Mouse (Mus musculus) ES-E14 (cell line): Measurements from ENCODE around the gene Nkpd1.

Experiments
- HCFC1 ChIP-seq: IDR thresholded peaks from 2 replicates; pipeline ENCODE4 v1.6.1; 2012; ENCODE audit warnings: low read length, inconsistent platforms, borderline replicate concordance; ENCODE audit not compliant: insufficient read depth
- MAFK ChIP-seq: IDR thresholded peaks from 2 replicates; pipeline ENCODE4 v1.6.1; 2014; ENCODE audit warnings: mild to moderate bottlenecking, low read depth, low read length, inconsistent platforms; ENCODE audit not compliant: insufficient read depth
- ZC3H11A ChIP-seq: IDR thresholded peaks from 2 replicates; pipeline ENCODE4 v1.6.1; 2012; ENCODE audit warnings: low read depth, mild to moderate bottlenecking, inconsistent platforms, low read length, borderline replicate concordance
- ZNF384 ChIP-seq: IDR thresholded peaks from 2 replicates; pipeline ENCODE4 v1.6.1; 2012; ENCODE audit warnings: low read depth, low read length, inconsistent platforms

- TF ChIP-seq MAFK (no peak), ZC3H11A (no peak), ZNF384 (no peak), HCFC1 (no peak)
Observed at GRCm38 (mm10) chr7:19557086-19557485, 39.4 kb downstream of the Nkpd1 start.
